Mouse (Mus musculus) heart, embryonic 11.5 days (tissue): ENCODE data around the gene Akirin1. TPM values are rescaled to one million over a fixed set of nuclear protein-coding genes. Genes with fewer than 3 reads are reported as not detected.

Experiments used
- ATAC-seq: fragments of 200-750 bp; cut with Nextera tagmentation; replicated peaks from 2 replicates; pipeline ENCODE4 v1.8.0; 2017; ENCODE audit warnings: moderate library complexity; ENCODE audit not compliant: insufficient number of reproducible peaks, low FRiP score, low TSS enrichment
- H3K27ac ChIP-seq: fragments of 300-500 bp; sonication (generic); 2 replicates; pipeline ENCODE4 v1.5.1; 2014; ENCODE audit warnings: mild to moderate bottlenecking, low read depth, low read length
- H3K27me3 ChIP-seq: fragments of 300-500 bp; sonication (generic); 2 replicates; pipeline ENCODE4 v1.6.1; 2014; ENCODE audit warnings: mild to moderate bottlenecking, low read length, mixed read lengths; ENCODE audit not compliant: control insufficient read depth, insufficient read depth
- H3K36me3 ChIP-seq: fragments of 300-500 bp; sonication (generic); 2 replicates; pipeline ENCODE4 v1.6.1; 2014; ENCODE audit warnings: mild to moderate bottlenecking, low read length, moderate library complexity, mixed read lengths; ENCODE audit not compliant: control insufficient read depth, insufficient read depth
- H3K4me1 ChIP-seq: fragments of 300-500 bp; sonication (generic); 2 replicates; pipeline ENCODE4 v1.6.1; 2014; ENCODE audit warnings: low read length; ENCODE audit not compliant: control insufficient read depth, insufficient read depth
- H3K4me2 ChIP-seq: fragments of 300-500 bp; sonication (generic); 2 replicates; pipeline ENCODE4 v1.6.1; 2014; ENCODE audit warnings: mild to moderate bottlenecking, moderate library complexity
- H3K4me3 ChIP-seq: fragments of 300-500 bp; sonication (generic); 2 replicates; pipeline ENCODE4 v1.5.1; 2014; ENCODE audit warnings: low read depth, low read length
- H3K9ac ChIP-seq: fragments of 300-500 bp; sonication (generic); 2 replicates; pipeline ENCODE4 v1.6.1; 2014; ENCODE audit warnings: mild to moderate bottlenecking, low read depth, low read length, moderate library complexity
- H3K9me3 ChIP-seq: fragments of 300-500 bp; sonication (generic); replicated peaks from 2 replicates; pipeline ENCODE4 v1.6.1; 2016; ENCODE audit warnings: low read length; ENCODE audit not compliant: control insufficient read depth
- WGBS: fragments of 180-500 bp; shearing (Covaris S2); extraction: QIAGEN DNeasy Blood & Tissue Kit; methylation state at CpG from one replicate; pipeline ENCODE4 v1.1.7; 2014; ENCODE audit not compliant: insufficient replicate concordance; 5-methylcytosine and 5-hydroxymethylcytosine counted together
- polyA plus RNA-seq: library from polyadenylated mRNA; unstranded; fragments of >200 nt; fragmentation: Nextera tagmentation; extraction: Ambion mirVana; gene quantifications from 2 replicates; pipeline ENCODE4 v1.2.1, GENCODE M21; 2014

Gene Akirin1
- 65.8 and 66.8 TPM in 2 replicates for polyA plus RNA-seq

GRCm38 (mm10) chr4:123750152-123750651, at the start of gene Akirin1:
TSS of gene Akirin1 (minus strand) at chr4:123750345.
- H3K27ac ChIP-seq = peak within 1 kb of the TSS; percentile 84
- H3K36me3 ChIP-seq = no peaks in the 10 kb centered on the region
- peak within 1 kb of the TSS; percentile 82 for H3K9ac ChIP-seq
- H3K4me1 ChIP-seq = peaks cover 6% of the 10 kb centered on the region
- 1% methylated on average over 45 of the region's 46 CpGs for WGBS
- peak within 1 kb of the TSS; percentile 85 for H3K4me2 ChIP-seq
- ATAC-seq = peak; percentile 96
- no peaks in the 10 kb centered on the region for H3K27me3 ChIP-seq
- H3K4me3 ChIP-seq = peak within 1 kb of the TSS; percentile 95
- H3K9me3 ChIP-seq = no peaks in the 10 kb centered on the region

- H3K27me3 ChIP-seq = no peaks in the 10 kb centered on the region
- 71% methylated on average over 7 of the region's 7 CpGs for WGBS
- H3K36me3 ChIP-seq = no peaks in the 10 kb centered on the region
- H3K9ac ChIP-seq = no peak overlapping the region
- no peaks in the 10 kb centered on the region for H3K9me3 ChIP-seq
- no peak for ATAC-seq
- H3K4me3 ChIP-seq = no peak overlapping the region
- H3K4me2 ChIP-seq = no peak overlapping the region
- no peak overlapping the region for H3K27ac ChIP-seq
- H3K4me1 ChIP-seq = no peaks in the 10 kb centered on the region
These were observed 47.7 kb upstream of the Akirin1 start for GRCm38 (mm10) chr4:123797856-123798255.

GRCm38 (mm10) chr4:123797403-123797802, 47.3 kb upstream of the Akirin1 start:
- no peaks in the 10 kb centered on the region for H3K27me3 ChIP-seq
- no peaks in the 10 kb centered on the region for H3K9me3 ChIP-seq
- H3K9ac ChIP-seq = no peak overlapping the region
- ATAC-seq = no peak
- no peak overlapping the region for H3K27ac ChIP-seq
- no peaks in the 10 kb centered on the region for H3K36me3 ChIP-seq
- no peak overlapping the region for H3K4me3 ChIP-seq
- no peaks in the 10 kb centered on the region for H3K4me1 ChIP-seq
- WGBS = 83% methylated on average over 3 of the region's 3 CpGs
- no peak overlapping the region for H3K4me2 ChIP-seq

GRCm38 (mm10) chr4:123795057-123795456, 44.9 kb upstream of the Akirin1 start:
- Histone ChIP-seq H3K4me3 (no peak overlapping the region), H3K27me3 (no peaks in the 10 kb centered on the region), H3K36me3 (no peaks in the 10 kb centered on the region), H3K27ac (no peak overlapping the region), H3K9me3 (no peaks in the 10 kb centered on the region), H3K4me1 (no peaks in the 10 kb centered on the region), H3K9ac (no peak overlapping the region), H3K4me2 (no peak overlapping the region)
- ATAC-seq = no peak
- WGBS = 73% methylated on average over 2 of the region's 2 CpGs

GRCm38 (mm10) chr4:123793136-123793535, 43.0 kb upstream of the Akirin1 start:
- H3K36me3 ChIP-seq = no peaks in the 10 kb centered on the region
- no peak overlapping the region for H3K9ac ChIP-seq
- H3K4me3 ChIP-seq = no peak overlapping the region
- no peak for ATAC-seq
- no peak overlapping the region for H3K27ac ChIP-seq
- no peak overlapping the region for H3K4me2 ChIP-seq
- H3K27me3 ChIP-seq = no peaks in the 10 kb centered on the region
- no peaks in the 10 kb centered on the region; the same call in 1 of the 2 replicates for H3K4me1 ChIP-seq
- no peaks in the 10 kb centered on the region for H3K9me3 ChIP-seq
- WGBS = 86% methylated on average over 6 of the region's 6 CpGs

- 80% methylated on average over 2 of the region's 2 CpGs for WGBS
- H3K4me1 ChIP-seq = no peaks in the 10 kb centered on the region; the same call in 1 of the 2 replicates
- no peaks in the 10 kb centered on the region for H3K36me3 ChIP-seq
- no peak for ATAC-seq
- no peaks in the 10 kb centered on the region for H3K9me3 ChIP-seq
- H3K27ac ChIP-seq = no peak overlapping the region
- H3K4me2 ChIP-seq = no peak overlapping the region
- H3K27me3 ChIP-seq = no peaks in the 10 kb centered on the region
- no peak overlapping the region for H3K9ac ChIP-seq
- H3K4me3 ChIP-seq = no peak overlapping the region
These were observed 42.5 kb upstream of the Akirin1 start for GRCm38 (mm10) chr4:123792666-123793065.

GRCm38 (mm10) chr4:123787191-123787985, 37.2 kb upstream of the Akirin1 start, which contains the start of gene Rhbdl2:
TSS of gene Rhbdl2 (plus strand) at chr4:123787874.
- 21% methylated on average over 12 of the region's 12 CpGs for WGBS
- peak within 1 kb of the TSS; percentile 8 for H3K4me3 ChIP-seq
- no peak within 1 kb of the TSS; the same call in 1 of the 2 replicates for H3K9ac ChIP-seq
- no peaks in the 10 kb centered on the region for H3K9me3 ChIP-seq
- H3K27ac ChIP-seq = peak within 1 kb of the TSS; percentile 37; the same call in 1 of the 2 replicates
- peak; percentile 83 for ATAC-seq
- no peaks in the 10 kb centered on the region for H3K36me3 ChIP-seq
- H3K4me2 ChIP-seq = peak within 1 kb of the TSS; percentile 56
- no peaks in the 10 kb centered on the region; the same call in 1 of the 2 replicates for H3K4me1 ChIP-seq
- no peaks in the 10 kb centered on the region for H3K27me3 ChIP-seq

- no peak overlapping the region for H3K4me2 ChIP-seq
- H3K9me3 ChIP-seq = no peaks in the 10 kb centered on the region
- no peaks in the 10 kb centered on the region for H3K36me3 ChIP-seq
- H3K4me3 ChIP-seq = no peak overlapping the region
- no peak overlapping the region for H3K9ac ChIP-seq
- H3K27me3 ChIP-seq = no peaks in the 10 kb centered on the region
- H3K27ac ChIP-seq = no peak overlapping the region
- ATAC-seq = no peak
- WGBS = 74% methylated on average over 4 of the region's 4 CpGs
- no peaks in the 10 kb centered on the region for H3K4me1 ChIP-seq
These were observed 18.1 kb upstream of the Akirin1 start for GRCm38 (mm10) chr4:123768234-123768633.
